Mouse (Mus musculus) MEL (cell line): Measurements from ENCODE around the gene Jam2. TPM values are rescaled to one million over a fixed set of nuclear protein-coding genes. Genes with fewer than 3 reads are reported as not detected.

Experiments
- DNase-seq: peaks from one replicate; pipeline ENCODE4 v3.0.0; 2011; ENCODE audit warnings: low read depth, low spot score
- H3K27ac ChIP-seq: 2 replicates; pipeline ENCODE4 v1.5.1; 2012; ENCODE audit warnings: low read depth, mild to moderate bottlenecking, control low read depth, low read length, moderate library complexity; ENCODE audit not compliant: control insufficient read depth
- H3K27me3 ChIP-seq, 2 experiments: fragments of 150-350 bp in 1 of 2; sonication (generic) in 1 of 2; 2 replicates each; pipeline ENCODE4 v1.6.1; 2012; ENCODE audit warnings: low read length in 2 of 2, mild to moderate bottlenecking in 2 of 2, improper control_type of control experiment in 1 of 2, moderate library complexity in 1 of 2; ENCODE audit not compliant: insufficient read depth in 2 of 2, control insufficient read depth in 1 of 2
- H3K36me3 ChIP-seq, 2 experiments: 2 replicates each; pipeline ENCODE4 v1.6.1; 2012 to 2014; ENCODE audit warnings: low read length in 2 of 2, improper control_type of control experiment in 1 of 2, inconsistent platforms in 1 of 2, mild to moderate bottlenecking in 1 of 2; ENCODE audit not compliant: insufficient read depth in 2 of 2, control insufficient read depth in 1 of 2
- H3K4me1 ChIP-seq, 2 experiments: fragments of 150-350 bp in 1 of 2; sonication (generic) in 1 of 2; 2 replicates each; pipeline ENCODE4 v1.6.1; 2012; ENCODE audit warnings: low read length in 2 of 2, improper control_type of control experiment in 1 of 2, mild to moderate bottlenecking in 1 of 2; ENCODE audit not compliant: insufficient read depth in 2 of 2, control insufficient read depth in 1 of 2
- H3K4me3 ChIP-seq, 2 experiments: fragments of 150-350 bp in 1 of 2; sonication (generic) in 1 of 2; 2 replicates each; pipeline ENCODE4 v1.5.1; 2012; ENCODE audit warnings: low read depth in 2 of 2, low read length in 2 of 2, mild to moderate bottlenecking in 2 of 2, moderate library complexity in 2 of 2, control low read depth in 1 of 2, improper control_type of control experiment in 1 of 2; ENCODE audit not compliant: control insufficient read depth in 1 of 2, insufficient read depth in 1 of 2
- H3K79me2 ChIP-seq: 2 replicates; pipeline ENCODE4 v1.6.1; 2012; ENCODE audit warnings: mild to moderate bottlenecking, low read length, moderate library complexity; ENCODE audit not compliant: control insufficient read depth, poor library complexity, insufficient read depth
- H3K9ac ChIP-seq: 2 replicates; pipeline ENCODE4 v1.6.1; 2012; ENCODE audit warnings: low read depth, mild to moderate bottlenecking, control low read depth, low read length, moderate library complexity; ENCODE audit not compliant: control insufficient read depth, poor library complexity, severe bottlenecking
- H3K9me3 ChIP-seq: fragments of 150-350 bp; sonication (generic); replicated peaks from 2 replicates; pipeline ENCODE4 v1.6.1; 2012; ENCODE audit warnings: mild to moderate bottlenecking, low read length, improper control_type of control experiment, moderate library complexity; ENCODE audit not compliant: insufficient read depth
- BHLHE40 ChIP-seq: IDR thresholded peaks from 2 replicates; pipeline ENCODE4 v1.6.1; 2012; ENCODE audit warnings: low read depth, mild to moderate bottlenecking, inconsistent platforms, low read length, improper control_type of control experiment, borderline replicate concordance
- CHD2 ChIP-seq: IDR thresholded peaks from 2 replicates; pipeline ENCODE4 v1.6.1; 2011; ENCODE audit warnings: low read length, improper control_type of control experiment
- CTCF ChIP-seq, 3 experiments: IDR thresholded peaks in 2 of 3; conservative IDR thresholded peaks in 1 of 3; 2 replicates each; pipeline ENCODE4 v1.5.1; 2011 to 2012; ENCODE audit warnings: low read length in 3 of 3, low read depth in 2 of 3, mild to moderate bottlenecking in 2 of 3, improper control_type of control experiment in 1 of 3, inconsistent platforms in 1 of 3, mixed read lengths in 1 of 3, moderate library complexity in 1 of 3; ENCODE audit not compliant: control insufficient read depth in 1 of 3, insufficient read depth in 1 of 3, poor library complexity in 1 of 3, severe bottlenecking in 1 of 3
- E2F4 ChIP-seq: IDR thresholded peaks from 2 replicates; pipeline ENCODE4 v1.6.1; 2011; ENCODE audit warnings: low read depth, low read length, improper control_type of control experiment, borderline replicate concordance
- ELF1 ChIP-seq: IDR thresholded peaks from 2 replicates; pipeline ENCODE4 v1.6.1; 2014; ENCODE audit warnings: low read depth, mild to moderate bottlenecking, inconsistent platforms, low read length, improper control_type of control experiment, moderate library complexity
- GATA1 ChIP-seq: IDR thresholded peaks from 2 replicates; pipeline ENCODE4 v1.6.1; 2011; ENCODE audit warnings: low read depth, low read length, improper control_type of control experiment
- HCFC1 ChIP-seq: IDR thresholded peaks from 2 replicates; pipeline ENCODE4 v1.6.1; 2012; ENCODE audit warnings: low read depth, mild to moderate bottlenecking, inconsistent platforms, low read length, improper control_type of control experiment, moderate library complexity
- MAX ChIP-seq: IDR thresholded peaks from 2 replicates; pipeline ENCODE4 v1.6.1; 2011; ENCODE audit warnings: low read length, improper control_type of control experiment
- MEF2A ChIP-seq: IDR thresholded peaks from 2 replicates; pipeline ENCODE4 v1.6.1; 2014; ENCODE audit warnings: low read depth, mild to moderate bottlenecking, inconsistent platforms, low read length, improper control_type of control experiment; ENCODE audit not compliant: poor library complexity, insufficient replicate concordance, severe bottlenecking; ENCODE audit errors: extremely low read depth
- MXI1 ChIP-seq: IDR thresholded peaks from 2 replicates; pipeline ENCODE4 v1.6.1; 2011; ENCODE audit warnings: mild to moderate bottlenecking, low read depth, low read length, improper control_type of control experiment
- NELFE ChIP-seq: IDR thresholded peaks from 2 replicates; pipeline ENCODE4 v1.6.1; 2011; ENCODE audit warnings: low read depth, low read length, improper control_type of control experiment
- NRF1 ChIP-seq: IDR thresholded peaks from 2 replicates; pipeline ENCODE4 v1.6.1; 2014; ENCODE audit warnings: low read depth, mild to moderate bottlenecking, inconsistent platforms, low read length, improper control_type of control experiment, moderate library complexity; ENCODE audit not compliant: poor library complexity, insufficient read depth, severe bottlenecking
- POLR2A ChIP-seq, 2 experiments: IDR thresholded peaks; 2 replicates each; pipeline ENCODE4 v1.6.1; 2011 to 2012; ENCODE audit warnings: low read length in 2 of 2, mild to moderate bottlenecking in 2 of 2, control low read depth in 1 of 2, improper control_type of control experiment in 1 of 2, low read depth in 1 of 2, moderate library complexity in 1 of 2; ENCODE audit not compliant: control insufficient read depth in 1 of 2, insufficient read depth in 1 of 2, poor library complexity in 1 of 2
- POLR2AphosphoS2 ChIP-seq: IDR thresholded peaks from 2 replicates; pipeline ENCODE4 v1.6.1; 2011; ENCODE audit warnings: low read length, improper control_type of control experiment
- POLR2AphosphoS5 ChIP-seq: IDR thresholded peaks from 2 replicates; pipeline ENCODE4 v1.6.1; 2012; ENCODE audit warnings: low read depth, borderline replicate concordance, mild to moderate bottlenecking, inconsistent platforms, low read length, moderate library complexity, mixed read lengths
- RCOR1 ChIP-seq: IDR thresholded peaks from 2 replicates; pipeline ENCODE4 v1.6.1; 2012; ENCODE audit warnings: low read depth, mild to moderate bottlenecking, inconsistent platforms, low read length, improper control_type of control experiment
- SIN3A ChIP-seq: IDR thresholded peaks from 2 replicates; pipeline ENCODE4 v1.6.1; 2012; ENCODE audit warnings: low read length, improper control_type of control experiment, inconsistent platforms
- TAL1 ChIP-seq: IDR thresholded peaks from 2 replicates; pipeline ENCODE4 v1.6.1; 2012; ENCODE audit warnings: mild to moderate bottlenecking, inconsistent platforms, low read length, moderate library complexity, mixed read lengths
- TCF12 ChIP-seq: IDR thresholded peaks from 2 replicates; pipeline ENCODE4 v1.6.1; 2014; ENCODE audit warnings: low read depth, mild to moderate bottlenecking, inconsistent platforms, low read length, improper control_type of control experiment, moderate library complexity
- UBTF ChIP-seq: IDR thresholded peaks from 2 replicates; pipeline ENCODE4 v1.6.1; 2012; ENCODE audit warnings: low read depth, mild to moderate bottlenecking, inconsistent platforms, low read length, improper control_type of control experiment, moderate library complexity, borderline replicate concordance; ENCODE audit not compliant: insufficient read depth
- ZC3H11A ChIP-seq: IDR thresholded peaks from 2 replicates; pipeline ENCODE4 v1.6.1; 2012; ENCODE audit warnings: low read depth, mild to moderate bottlenecking, inconsistent platforms, low read length, improper control_type of control experiment
- ZNF384 ChIP-seq: IDR thresholded peaks from 2 replicates; pipeline ENCODE4 v1.6.1; 2012; ENCODE audit warnings: low read depth, mild to moderate bottlenecking, inconsistent platforms, low read length, improper control_type of control experiment
- polyA plus RNA-seq, 2 experiments: library from polyadenylated mRNA; stranded (reverse) in 1 of 2; unstranded in 1 of 2; fragments of >175 nt in 1 of 2; fragments of >200 nt in 1 of 2; gene quantifications; 2 replicates each; pipeline versions ENCODE4 v1.2.1 to v1.2.4; 2012; ENCODE audit warnings: low replicate concordance in 2 of 2, low read depth in 1 of 2; ENCODE audit not compliant: insufficient read length in 2 of 2, insufficient read depth in 1 of 2, missing spikeins in 1 of 2
- total RNA-seq: library from RNA; depleted of rRNA; stranded (reverse); fragments of 300-350 nt; gene quantifications from 2 replicates; pipeline ENCODE4 v1.2.3, GENCODE M21; 2012

The Jam2 gene
- total and polyA plus RNA-seq, 3 experiments = 0.01 to 0.04 TPM; not detected in 1

DNA sequence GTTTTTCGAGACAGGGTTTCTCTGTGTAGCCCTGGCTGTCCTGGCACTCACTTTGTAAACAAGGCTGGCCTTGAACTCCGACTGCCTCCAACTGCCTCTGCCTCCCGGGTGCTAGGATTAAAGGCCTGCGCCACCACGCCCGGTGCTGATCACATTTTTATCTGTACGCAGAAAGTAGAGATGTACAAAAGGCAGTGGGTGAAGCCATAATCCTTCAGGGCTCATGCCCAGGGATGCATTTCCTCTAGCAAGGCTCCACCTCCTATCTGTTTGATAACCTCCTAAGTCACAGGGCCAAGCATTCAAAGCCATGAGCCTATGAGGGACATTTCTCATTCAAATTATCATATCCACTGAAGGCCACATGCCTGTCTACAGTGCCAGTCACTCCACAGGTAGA is 34.0 kb downstream of the Jam2 start:
- no peak overlapping the region for H3K9ac ChIP-seq
- peaks cover 0 to 3% of the 10 kb centered on the region in 2 experiments; a peak in 2 of 4 replicates for H3K36me3 ChIP-seq
- TF ChIP-seq GATA1 (no peak), TCF12 (no peak), POLR2A (IDR thresholded peaks at IDR 0.05; ENCODE audit: control insufficient read depth in 1 of 2, insufficient read depth in 1 of 2, low read depth in 1 of 2, low read length in 2 of 2, poor library complexity in 1 of 2) (no peak), ZC3H11A (no peak), TAL1 (no peak), MXI1 (no peak), UBTF (no peak), ELF1 (no peak), SIN3A (no peak), HCFC1 (no peak), ZNF384 (no peak), MEF2A (no peak), MAX (no peak), POLR2AphosphoS2 (no peak), CHD2 (no peak), NELFE (no peak), NRF1 (no peak), POLR2AphosphoS5 (no peak), BHLHE40 (no peak)
- TF ChIP-seq, all 39 proteins: peak for 0
- H3K4me3 ChIP-seq = no peak overlapping the region
- H3K27me3 ChIP-seq = no peaks in the 10 kb centered on the region
- H3K9me3 ChIP-seq = no peaks in the 10 kb centered on the region
- no peak for DNase-seq
- no peaks in the 10 kb centered on the region for H3K79me2 ChIP-seq
- H3K27ac ChIP-seq = no peak overlapping the region
- H3K4me1 ChIP-seq = no peaks in the 10 kb centered on the region; a peak in 1 of 4 replicates

DNA sequence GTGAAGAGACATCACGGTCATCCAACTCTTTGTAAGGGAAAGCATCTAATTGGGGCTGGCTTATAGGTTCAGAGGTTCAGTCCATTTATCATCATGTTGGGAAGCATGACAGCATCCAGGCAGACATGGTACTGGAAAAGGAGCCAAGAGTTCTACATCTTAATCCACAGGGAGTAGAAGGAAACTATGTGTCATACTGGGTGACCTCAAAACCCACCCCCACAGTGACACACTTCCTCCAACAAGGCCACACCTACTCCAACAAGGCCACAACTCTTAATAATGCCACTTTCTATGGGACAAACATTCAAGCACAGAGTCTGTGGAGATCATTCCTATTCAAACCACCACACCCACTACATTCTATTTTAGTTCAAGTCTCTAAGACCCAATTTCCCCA is 36.3 kb downstream of the Jam2 start:
- TF ChIP-seq CTCF (IDR thresholded peaks at IDR 0.05 in 2 of 3, conservative IDR thresholded peaks at IDR 0.05 in 1 of 3; ENCODE audit: control insufficient read depth in 1 of 3, insufficient read depth in 1 of 3, low read depth in 2 of 3, low read length in 3 of 3, poor library complexity in 1 of 3, severe bottlenecking in 1 of 3) = no peak
- TF ChIP-seq NRF1 = no peak
- TF ChIP-seq RCOR1 = no peak
- TF ChIP-seq UBTF = no peak
- no peak for TF ChIP-seq E2F4
- TF ChIP-seq MEF2A = no peak
- TF ChIP-seq NELFE = no peak
- Histone ChIP-seq H3K36me3 (peaks cover 0 to 3% of the 10 kb centered on the region in 2 experiments; a peak in 2 of 4 replicates), H3K79me2 (no peaks in the 10 kb centered on the region), H3K9ac (no peak overlapping the region), H3K27ac (no peak overlapping the region), H3K4me1 (no peaks in the 10 kb centered on the region), H3K9me3 (no peaks in the 10 kb centered on the region), H3K4me3 (no peak overlapping the region), H3K27me3 (no peaks in the 10 kb centered on the region)
- DNase-seq = no peak
